Mouse (Mus musculus): ENCODE data around the gene Frmd8.

Frmd8 gene

GRCm38 (mm10) chr19:5810840-5811563, 64.1 kb downstream of the Frmd8 start:
- in situ Hi-C loops (cut with MboI, MseI) = loop anchor here in 1 of 2 experiments (10.0 kb wide), 2 partner anchors 356 to 494 kb away; partner anchors contain the start of genes Ccdc85b and Cdc42bpg

DNA sequence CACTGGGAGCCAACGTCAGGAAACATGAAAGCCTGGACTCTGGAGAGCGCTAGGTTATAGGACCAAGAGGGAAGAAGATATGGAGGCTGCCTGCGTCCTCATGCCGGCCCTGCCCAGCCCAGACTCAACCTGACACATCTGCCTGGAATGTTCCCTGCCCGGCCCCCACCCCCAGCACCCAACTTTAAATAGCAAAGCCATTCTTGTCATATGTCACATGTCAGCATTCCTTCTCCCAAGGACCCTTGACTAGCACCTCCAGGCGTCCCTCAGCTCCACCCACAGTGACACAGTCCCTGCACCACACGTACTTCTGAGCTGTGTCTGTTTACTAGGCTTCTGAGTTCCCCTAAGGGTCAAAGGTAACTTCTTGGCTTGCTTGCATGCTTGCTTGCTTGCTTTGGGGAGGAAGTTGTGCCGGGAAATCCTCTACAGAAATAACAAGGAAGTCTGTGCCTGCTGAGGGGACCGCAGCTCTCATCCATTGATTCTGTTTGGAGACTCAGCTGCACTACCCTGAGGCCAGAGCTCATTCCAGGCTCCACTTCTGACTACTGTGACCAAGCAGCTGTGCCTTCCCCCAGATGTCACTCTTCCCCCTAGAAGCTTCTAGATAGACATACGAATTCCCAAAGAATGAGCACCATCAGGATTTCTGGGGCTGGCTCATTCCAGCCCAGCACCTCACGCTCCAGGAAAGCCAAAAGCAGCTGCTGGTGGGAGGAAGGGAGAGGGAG, 64.8 kb downstream of the Frmd8 start:
- in situ Hi-C loops (cut with MboI, MseI) = loop anchor here in 1 of 2 experiments (10.0 kb wide), 2 partner anchors 355 to 495 kb away; partner anchors contain the start of genes Ccdc85b and Cdc42bpg

- in situ Hi-C loops (cut with MboI, MseI) = loop anchor here in 1 of 2 experiments (10.0 kb wide), 2 partner anchors 355 to 495 kb away; partner anchors contain the start of genes Ccdc85b and Cdc42bpg
Observed at GRCm38 (mm10) chr19:5809712-5810089, 65.4 kb downstream of the Frmd8 start.

DNA sequence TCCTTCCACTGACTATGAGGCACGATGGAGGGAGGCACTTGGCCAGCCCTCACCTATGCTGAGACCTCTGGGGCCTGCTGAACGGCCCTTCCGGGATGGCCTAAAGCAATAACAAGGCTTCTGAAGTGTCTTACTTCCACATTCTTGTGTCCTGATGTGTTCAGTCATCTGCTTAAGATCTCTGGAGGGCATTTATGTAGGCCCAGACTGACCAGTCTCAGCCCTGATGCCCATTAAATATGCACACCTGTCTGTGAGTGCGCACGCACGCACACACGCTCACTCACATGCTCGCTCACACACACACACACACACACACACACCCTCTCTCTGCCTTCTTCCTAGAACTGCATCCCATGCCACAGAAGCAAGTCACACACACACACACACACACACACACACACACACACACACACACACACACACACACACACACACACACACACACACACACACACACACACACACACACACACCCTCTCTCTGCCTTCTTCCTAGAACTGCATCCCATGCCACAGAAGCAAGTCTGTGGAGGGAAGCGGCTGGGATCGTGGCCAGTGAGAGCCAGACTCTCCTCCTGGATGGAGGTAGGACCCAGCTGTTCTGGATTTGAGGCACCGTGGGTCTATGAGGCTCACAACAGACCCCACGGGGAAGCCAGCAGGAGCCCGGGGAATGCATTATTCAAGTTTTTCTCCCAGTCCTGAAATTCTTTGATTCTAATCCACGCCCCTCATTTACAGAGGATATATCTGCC, 65.9 kb downstream of the Frmd8 start:
- in situ Hi-C loops (cut with MboI, MseI) = no loop called here

GRCm38 (mm10) chr19:5807740-5808139, 67.3 kb downstream of the Frmd8 start:
- in situ Hi-C loops (cut with MboI, MseI) = no loop called here

DNA sequence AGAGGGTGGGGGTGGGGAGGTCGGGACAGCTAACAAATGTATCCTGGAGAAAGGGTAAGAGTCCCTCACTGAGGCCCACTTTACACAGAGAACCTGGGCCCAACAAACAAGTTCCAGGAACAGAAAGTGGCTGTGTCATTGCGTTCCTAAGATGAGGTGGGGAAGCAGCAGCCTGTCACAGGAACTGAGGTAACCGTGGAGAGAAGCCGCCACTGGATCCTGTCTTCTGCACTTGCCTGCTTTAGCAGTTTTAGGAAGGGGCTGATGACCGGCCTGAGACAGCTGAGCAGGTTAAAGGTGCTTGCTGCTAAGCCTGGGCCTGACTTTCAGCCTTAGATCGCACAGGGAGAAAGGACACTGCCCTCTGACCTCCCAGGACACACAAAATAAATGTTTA, 68.3 kb downstream of the Frmd8 start:
- in situ Hi-C loops (cut with MboI, MseI) = no loop called here

- in situ Hi-C loops (cut with MboI, MseI) = no loop called here
Observed at GRCm38 (mm10) chr19:5806051-5806808, 68.8 kb downstream of the Frmd8 start.

DNA sequence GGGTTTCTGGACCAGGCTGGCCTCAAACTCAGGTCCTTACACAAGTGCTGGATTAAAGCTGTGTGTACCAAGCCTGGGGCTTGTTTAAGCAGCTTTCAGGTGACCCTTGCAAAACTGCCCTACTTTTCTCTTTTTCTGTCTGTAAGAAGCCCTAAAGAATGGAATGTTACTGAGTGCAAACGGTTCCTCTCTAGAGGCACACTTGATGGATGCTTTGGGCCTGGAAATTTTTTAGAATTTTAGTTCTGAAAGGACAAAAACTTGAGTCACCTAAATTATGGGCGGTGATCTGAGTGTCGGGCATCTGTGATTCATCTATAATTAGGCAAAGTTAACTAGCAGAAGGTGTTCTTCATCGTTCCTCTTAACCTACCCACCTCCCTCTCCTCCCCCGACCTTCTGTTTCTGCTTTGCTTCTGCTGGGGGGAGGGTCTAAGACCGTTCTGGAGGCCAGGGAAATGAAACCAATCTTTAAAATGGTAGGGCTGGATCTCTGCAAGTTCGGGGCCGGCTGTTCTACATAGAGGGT, 70.6 kb downstream of the Frmd8 start:
- in situ Hi-C loops (cut with MboI, MseI) = no loop called here

GRCm38 (mm10) chr19:5803881-5804279, 71.2 kb downstream of the Frmd8 start:
- in situ Hi-C loops (cut with MboI, MseI) = no loop called here

- in situ Hi-C loops (cut with MboI, MseI) = no loop called here
Observed at GRCm38 (mm10) chr19:5803041-5803880, 71.8 kb downstream of the Frmd8 start.

- in situ Hi-C loops (cut with MboI, MseI) = no loop called here
Observed at GRCm38 (mm10) chr19:5802787-5803040, 72.4 kb downstream of the Frmd8 start.

- in situ Hi-C loops (cut with MboI, MseI) = no loop called here
Observed at GRCm38 (mm10) chr19:5802011-5802786, 72.9 kb downstream of the Frmd8 start.

DNA sequence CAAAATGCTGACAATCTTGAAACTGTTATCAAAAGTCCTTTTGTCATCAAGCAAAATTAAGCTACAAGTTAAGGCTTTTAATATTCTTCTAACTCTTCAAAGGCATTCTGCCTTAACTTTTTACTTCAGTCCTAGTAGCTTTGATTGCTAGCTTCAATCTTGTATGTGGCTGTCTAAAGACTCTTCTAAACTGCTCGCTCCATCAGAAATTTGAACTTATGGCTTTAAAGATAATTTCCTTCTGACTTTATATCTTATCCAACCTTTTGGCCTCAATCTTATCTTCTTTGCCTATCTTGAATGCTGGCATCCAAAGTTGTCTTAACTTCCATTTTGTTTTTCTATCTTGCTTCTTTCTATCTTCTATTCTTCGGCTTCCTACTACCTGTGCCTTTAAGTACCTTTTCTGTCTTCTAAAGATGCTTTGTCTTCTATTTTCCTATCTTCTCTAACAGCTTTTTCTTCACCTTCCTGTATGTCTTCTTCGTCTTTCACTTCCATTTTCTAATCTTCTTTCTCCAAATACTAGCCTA, 73.6 kb downstream of the Frmd8 start:
- in situ Hi-C loops (cut with MboI, MseI) = no loop called here

DNA sequence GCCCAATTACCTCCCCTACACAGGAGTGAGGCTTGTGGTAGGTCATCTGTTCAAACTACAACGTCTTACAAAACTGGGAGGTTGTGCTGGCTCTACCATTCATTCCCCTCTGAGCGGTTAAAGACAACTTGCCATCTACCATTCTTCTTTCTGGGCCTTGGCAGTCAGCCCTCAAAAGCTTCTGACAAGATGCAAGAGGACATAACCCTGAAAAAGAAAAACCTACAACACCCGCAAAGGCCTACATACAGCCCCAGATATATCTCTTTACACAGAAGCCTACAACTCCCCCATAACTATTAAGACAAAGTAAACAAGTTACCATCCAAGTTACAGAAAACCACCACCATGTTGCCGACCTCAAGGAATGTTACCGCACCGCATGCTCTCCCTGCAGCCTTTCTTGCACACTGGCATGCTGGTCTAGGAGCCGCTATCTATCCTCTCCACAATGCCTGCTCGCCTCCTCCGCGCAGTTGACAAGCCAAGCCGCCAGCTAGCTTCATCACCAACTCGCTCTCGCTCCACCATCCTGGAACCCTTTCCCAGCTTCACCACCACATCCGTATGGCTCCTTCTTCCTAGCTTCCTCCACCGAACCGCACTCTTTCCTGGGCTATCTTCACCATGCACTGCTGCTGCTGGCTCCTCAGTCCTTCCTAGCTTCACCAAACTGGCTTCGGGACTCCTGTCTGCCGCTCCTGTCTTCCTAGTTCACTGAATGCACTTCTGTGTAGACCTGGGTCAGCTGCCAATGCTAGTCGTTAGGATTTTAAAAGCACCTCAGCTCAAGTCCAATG, 74.2 kb downstream of the Frmd8 start:
- in situ Hi-C loops (cut with MboI, MseI) = no loop called here

GRCm38 (mm10) chr19:5800350-5800631, 74.8 kb downstream of the Frmd8 start:
- in situ Hi-C loops (cut with MboI, MseI) = no loop called here

Measured in T-helper 17 cell (primary cell).